19 mouse cellular contexts compared by ENCODE assay signal in the genomic region with DNA sequence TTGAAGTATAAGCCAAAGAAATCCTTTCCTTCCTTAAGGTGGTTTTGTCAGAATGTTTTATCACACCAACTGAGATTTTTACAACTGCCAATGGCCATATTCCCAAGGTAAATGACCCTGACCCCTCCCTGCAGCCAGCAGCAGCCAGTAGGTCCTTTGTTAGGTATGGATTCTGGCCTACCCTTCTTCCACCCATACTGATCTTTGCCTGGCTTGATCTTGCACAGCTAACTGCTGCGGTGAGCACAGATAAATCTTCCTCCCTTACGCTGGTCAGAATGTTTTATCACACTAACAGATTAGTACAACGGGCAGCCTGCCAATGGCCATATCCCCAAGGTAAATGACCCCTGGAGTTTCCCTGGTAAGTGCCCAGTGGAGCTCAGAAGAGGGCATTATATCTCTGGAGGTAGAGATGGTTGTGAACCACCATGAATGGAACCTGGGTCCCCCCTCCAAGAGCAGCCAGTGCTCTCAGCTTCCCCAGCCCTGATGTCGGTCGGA. TPM values are rescaled to one million over a fixed set of nuclear protein-coding genes. Genes with fewer than 3 reads are reported as not detected.
A peak's percentile ranks its signal among the peaks of the same experiment; 100 is the strongest.
DNase-seq lines count a peak whose midpoint lies in the region; ATAC-seq and TF ChIP-seq lines count a peak whose summit lies in the region.
"Had no signal": no experiment of that assay in that cellular context is flagged by ENCODE, and none has a peak within 500 bp of the region (broad histone marks: within the 10 kb centered on the region; RNA-seq: fewer than 3 reads in every experiment).

No protein-coding gene starts in this region.

- H3K4me3 ChIP-seq in intestine, embryonic 16.5 days (ENCODE audit: low read length) = no peak overlapping the region
- H3K4me3 ChIP-seq in intestine, embryonic 15.5 days (replicated peaks) = no peak overlapping the region
- no peak overlapping the region for H3K4me3 ChIP-seq in liver, postnatal 0 days (ENCODE audit: low read depth, low read length)
- H3K4me3 ChIP-seq in liver, embryonic 11.5 days (ENCODE audit: low read depth, low read length) = no peak overlapping the region
- H3K4me3 ChIP-seq in small intestine, adult 2 months (ENCODE audit: low read depth, low read length) = no peak overlapping the region
- H3K4me3 ChIP-seq: embryonic facial prominence, embryonic 15.5 days; forebrain, embryonic 15.5 days; heart, embryonic 10.5 days; hindbrain, embryonic 15.5 days had no signal

- H3K4me1 ChIP-seq in intestine, embryonic 16.5 days (ENCODE audit: control insufficient read depth, insufficient read depth, low read length) = peaks cover 8% of the 10 kb centered on the region; the same call in 1 of the 2 replicates
- peaks cover 10% of the 10 kb centered on the region for H3K4me1 ChIP-seq in intestine, embryonic 15.5 days (replicated peaks)
- peaks cover 15% of the 10 kb centered on the region for H3K4me1 ChIP-seq in liver, postnatal 0 days (ENCODE audit: insufficient read depth)
- peaks cover 22% of the 10 kb centered on the region for H3K4me1 ChIP-seq in liver, embryonic 11.5 days (replicated peaks; ENCODE audit: control insufficient read depth, insufficient read depth, low read length)
- peaks cover 13% of the 10 kb centered on the region for H3K4me1 ChIP-seq in small intestine, adult 2 months (ENCODE audit: control insufficient read depth, insufficient read depth, insufficient read length, low read length)

- H3K27ac ChIP-seq in intestine, embryonic 16.5 days (ENCODE audit: low read length) = no peak overlapping the region
- H3K27ac ChIP-seq in intestine, embryonic 15.5 days = no peak overlapping the region
- H3K27ac ChIP-seq in liver, postnatal 0 days (ENCODE audit: low read depth) = no peak overlapping the region
- H3K27ac ChIP-seq in liver, embryonic 11.5 days (ENCODE audit: low read depth, low read length) = no peak overlapping the region
- peak overlapping the region; percentile 65; the same call in 1 of the 2 replicates for H3K27ac ChIP-seq in small intestine, adult 2 months (ENCODE audit: insufficient read depth, low read depth, low read length)
- H3K27ac ChIP-seq: embryonic facial prominence, embryonic 15.5 days; forebrain, embryonic 15.5 days; hindbrain, embryonic 15.5 days had no signal

- no peak for TF ChIP-seq CTCF in liver, postnatal 0 days (IDR thresholded peaks at IDR 0.05; ENCODE audit: low read depth)
- no peak for TF ChIP-seq CTCF in small intestine, adult 2 months (IDR thresholded peaks at IDR 0.05; ENCODE audit: extremely low read depth, insufficient read length, insufficient replicate concordance, low read depth, low read length)

- peaks cover 7% of the 10 kb centered on the region for H3K36me3 ChIP-seq in intestine, embryonic 16.5 days (ENCODE audit: control insufficient read depth, insufficient read depth, low read length)
- peaks cover 17% of the 10 kb centered on the region for H3K36me3 ChIP-seq in intestine, embryonic 15.5 days
- H3K36me3 ChIP-seq in liver, postnatal 0 days (replicated peaks; ENCODE audit: insufficient read depth, low read length) = peaks cover 9% of the 10 kb centered on the region
- peaks cover 23% of the 10 kb centered on the region for H3K36me3 ChIP-seq in liver, embryonic 11.5 days (ENCODE audit: control insufficient read depth, insufficient read depth, low read length)
- H3K36me3 ChIP-seq in small intestine, adult 2 months (ENCODE audit: control insufficient read depth, insufficient read depth, low read length) = peaks cover 18% of the 10 kb centered on the region

- no peaks in the 10 kb centered on the region for H3K9me3 ChIP-seq in intestine, embryonic 16.5 days (ENCODE audit: control insufficient read depth, low read length)
- H3K9me3 ChIP-seq in intestine, embryonic 15.5 days = no peaks in the 10 kb centered on the region
- H3K9me3 ChIP-seq in liver, postnatal 0 days (ENCODE audit: low read length) = no peaks in the 10 kb centered on the region
- no peaks in the 10 kb centered on the region for H3K9me3 ChIP-seq in liver, embryonic 11.5 days (ENCODE audit: control insufficient read depth, low read length)
- H3K9me3 ChIP-seq: embryonic facial prominence, embryonic 15.5 days; forebrain, embryonic 15.5 days; heart, embryonic 10.5 days; hindbrain, embryonic 15.5 days had no signal

- no peaks in the 10 kb centered on the region for H3K27me3 ChIP-seq in intestine, embryonic 16.5 days (replicated peaks; ENCODE audit: control insufficient read depth, insufficient read depth, low read length)
- H3K27me3 ChIP-seq in intestine, embryonic 15.5 days (replicated peaks) = no peaks in the 10 kb centered on the region
- no peaks in the 10 kb centered on the region for H3K27me3 ChIP-seq in liver, postnatal 0 days (ENCODE audit: insufficient read depth, low read length)
- H3K27me3 ChIP-seq in liver, embryonic 11.5 days (replicated peaks; ENCODE audit: control insufficient read depth, insufficient read depth, low read length) = no peaks in the 10 kb centered on the region
- no peaks in the 10 kb centered on the region for H3K27me3 ChIP-seq in small intestine, adult 2 months (ENCODE audit: control insufficient read depth, insufficient read depth, low read length)
- H3K27me3 ChIP-seq: embryonic facial prominence, embryonic 15.5 days; forebrain, embryonic 15.5 days; hindbrain, embryonic 15.5 days had no signal

- H3K4me2 ChIP-seq in intestine, embryonic 16.5 days (ENCODE audit: low read depth, low read length) = no peak overlapping the region
- H3K4me2 ChIP-seq in intestine, embryonic 15.5 days (replicated peaks) = no peak overlapping the region
- H3K4me2 ChIP-seq in liver, postnatal 0 days (ENCODE audit: low read depth, low read length) = no peak overlapping the region
- no peak overlapping the region; the same call in 1 of the 2 replicates for H3K4me2 ChIP-seq in liver, embryonic 11.5 days
- H3K4me2 ChIP-seq: embryonic facial prominence, embryonic 15.5 days; forebrain, embryonic 15.5 days; hindbrain, embryonic 15.5 days had no signal

- peak; percentile 46 for DNase-seq in liver, postnatal 0 days
- no peak for DNase-seq in liver, embryonic 11.5 days (ENCODE audit: low spot score)
- peak; percentile 64 for DNase-seq in adrenal gland, postnatal 14 days
- no peak for DNase-seq in lung, adult 18-20 months
- no peak for DNase-seq in thymus, postnatal 10 days (ENCODE audit: low spot score in 2 of 2)
- DNase-seq: cerebellum, adult 11 months; cerebellum, adult 8-10 months; cerebellum, postnatal 14 days; embryo, embryonic 11 days; gastrocnemius, postnatal 10 days; heart, adult 18-20 months; heart, postnatal 14 days had no signal

- TF ChIP-seq POLR2A in small intestine, adult 2 months (IDR thresholded peaks at IDR 0.05; ENCODE audit: low read depth, low read length) = no peak

- 64% methylated on average over 5 of the region's 5 CpGs for WGBS in intestine, embryonic 16.5 days
- 55% methylated on average over 5 of the region's 5 CpGs for WGBS in intestine, embryonic 15.5 days
- WGBS in liver, postnatal 0 days (ENCODE audit: insufficient replicate concordance) = 56% methylated on average over 5 of the region's 5 CpGs
- 56% methylated on average over 5 of the region's 5 CpGs for WGBS in liver, embryonic 11.5 days
- 50% methylated on average over 5 of the region's 5 CpGs for WGBS in small intestine, adult 2 months

- no peak for TF ChIP-seq EP300 in liver, postnatal 0 days (IDR thresholded peaks at IDR 0.05; ENCODE audit: low read depth)

- ATAC-seq in intestine, embryonic 16.5 days = peak; percentile 68; the same call in 1 of the 2 replicates
- no peak; the same call in 1 of the 2 replicates for ATAC-seq in intestine, embryonic 15.5 days
- ATAC-seq in liver, postnatal 0 days = no peak
- ATAC-seq in liver, embryonic 11.5 days (replicated peaks; ENCODE audit: low FRiP score) = no peak
- ATAC-seq: forebrain, embryonic 15.5 days had no signal

- no peak overlapping the region for H3K9ac ChIP-seq in intestine, embryonic 16.5 days (ENCODE audit: low read depth, low read length)
- H3K9ac ChIP-seq in intestine, embryonic 15.5 days = no peak overlapping the region
- H3K9ac ChIP-seq in liver, postnatal 0 days (replicated peaks) = no peak overlapping the region
- no peak overlapping the region for H3K9ac ChIP-seq in liver, embryonic 11.5 days (ENCODE audit: low read depth, low read length)
- H3K9ac ChIP-seq: embryonic facial prominence, embryonic 15.5 days; forebrain, embryonic 15.5 days; hindbrain, embryonic 15.5 days had no signal

RNA-seq across cellular contexts. Expression of a gene that starts 16.1 kb away (rescaled TPM):
- polyA plus RNA-seq in intestine, embryonic 16.5 days (2015; fragmentation: Nextera tagmentation; extraction: Ambion mirVana) = 49.2 and 53.7 TPM in 2 replicates
- 49.2 and 49.8 TPM in 2 replicates for polyA plus RNA-seq in intestine, embryonic 15.5 days (2015; fragmentation: Nextera tagmentation; extraction: Ambion mirVana)
- polyA plus RNA-seq in liver, postnatal 0 days (2015; fragmentation: Nextera tagmentation; extraction: Ambion mirVana) = 9.2 and 10.6 TPM in 2 replicates
- polyA plus RNA-seq in liver, embryonic 11.5 days (2014; fragmentation: Nextera tagmentation; extraction: Ambion mirVana) = 52.6 and 61.2 TPM in 2 replicates
- 25.3 and 29.6 TPM in 2 replicates for total RNA-seq in adrenal gland, postnatal 14 days (2021)
- polyA plus RNA-seq in small intestine, adult 2 months (2012; rRNA removed) = 14.4 and 33.9 TPM in 2 replicates

RNA-seq across cellular contexts. Expression of a gene that starts 16.5 kb away (rescaled TPM):
- polyA plus RNA-seq in intestine, embryonic 16.5 days (2015; fragmentation: Nextera tagmentation; extraction: Ambion mirVana) = 90.9 and 102 TPM in 2 replicates
- polyA plus RNA-seq in intestine, embryonic 15.5 days (2015; fragmentation: Nextera tagmentation; extraction: Ambion mirVana) = 128 and 132 TPM in 2 replicates
- polyA plus RNA-seq in liver, postnatal 0 days (2015; fragmentation: Nextera tagmentation; extraction: Ambion mirVana) = 32.6 and 33.3 TPM in 2 replicates
- polyA plus RNA-seq in liver, embryonic 11.5 days (2014; fragmentation: Nextera tagmentation; extraction: Ambion mirVana) = 143 and 157 TPM in 2 replicates
- total RNA-seq in adrenal gland, postnatal 14 days (2021) = 110 and 137 TPM in 2 replicates
- 14.4 and 41.0 TPM in 2 replicates for polyA plus RNA-seq in small intestine, adult 2 months (2012; rRNA removed)

Comparison
In these comparisons a context has a peak if more than half of its experiments do, and no peak if none do; other contexts are left out.
1. DNase-seq: peak in liver, postnatal 0 days (single experiment) and adrenal gland, postnatal 14 days (single experiment); none in liver, embryonic 11.5 days (single experiment), lung, adult 18-20 months (0 of 2) and thymus, postnatal 10 days (0 of 2).